Mouse (Mus musculus) thymus, postnatal 10 days (tissue): ENCODE measurements around the gene Rnft2.

Experiments used
- DNase-seq, 2 experiments: peaks; one replicate each; pipeline ENCODE4 v3.0.0; 2021; ENCODE audit warnings: low spot score in 2 of 2

Rnft2 gene

GRCm38 (mm10) chr5:118253551-118253950, 8.6 kb upstream of the Rnft2 start:
- DNase-seq, result no peak

- no peak for DNase-seq
Measured at GRCm38 (mm10) chr5:118250987-118251386, 6.1 kb upstream of the Rnft2 start.

GRCm38 (mm10) chr5:118247378-118247777, 2.5 kb upstream of the Rnft2 start:
- no peak for DNase-seq

DNA sequence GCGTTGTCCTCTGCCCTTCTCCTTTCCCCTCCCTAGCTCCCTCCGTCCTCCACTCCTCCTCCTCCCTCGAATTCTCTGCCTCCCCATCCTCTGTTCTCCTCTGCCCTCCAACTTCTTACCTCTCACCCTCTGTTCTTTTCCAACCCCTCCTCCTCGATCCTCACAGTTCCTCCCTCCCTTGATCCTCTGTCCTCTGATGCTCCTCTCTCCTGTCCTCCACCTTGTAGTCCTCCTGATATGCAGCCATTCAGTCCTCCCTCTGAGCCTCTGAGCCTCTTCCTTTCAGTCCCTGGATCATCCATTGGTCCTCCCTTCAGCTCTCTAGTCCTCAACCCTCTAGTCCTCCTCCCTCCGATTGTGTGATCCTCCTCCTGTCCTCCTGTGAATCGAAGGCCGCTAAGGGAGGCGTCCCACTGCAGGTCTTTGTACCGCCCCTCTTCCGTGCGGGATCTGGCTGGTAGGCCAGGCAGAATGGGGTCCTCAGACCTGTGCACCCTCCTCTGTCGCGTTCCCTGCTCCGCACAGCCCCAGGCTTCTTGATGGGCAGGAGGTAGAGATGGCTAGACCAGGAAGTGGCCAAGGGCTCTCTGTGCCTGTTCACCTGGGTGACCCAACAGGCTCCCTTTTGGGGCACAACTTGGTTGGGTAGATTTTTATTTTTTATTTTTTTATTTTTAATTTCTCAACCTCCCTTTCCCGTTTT, 841 bp upstream of the Rnft2 start:
- peak; percentile 10 to 19 for DNase-seq

GRCm38 (mm10) chr5:118239671-118240070, 5.2 kb downstream of the Rnft2 start:
- no peak for DNase-seq

DNA sequence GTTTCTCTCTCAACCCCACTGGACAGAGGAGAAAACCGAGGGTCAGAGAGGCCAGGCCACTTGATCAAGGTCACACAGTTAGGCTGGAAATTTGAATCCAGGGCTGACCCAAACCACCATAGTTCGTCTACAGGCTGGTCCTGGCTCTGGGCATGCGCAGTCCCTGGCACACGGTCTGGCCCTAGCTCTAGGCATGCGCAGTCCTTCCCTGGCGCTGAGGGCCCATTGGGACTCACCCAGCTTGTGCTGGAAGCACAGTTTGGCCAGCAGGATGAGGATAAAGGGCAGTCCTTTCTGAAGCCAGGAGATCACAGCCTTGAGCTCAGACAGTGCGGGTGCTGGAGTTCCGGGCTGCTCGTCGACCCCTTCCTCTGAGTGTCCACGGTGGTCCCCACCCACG, 8.0 kb downstream of the Rnft2 start:
- DNase-seq, result no peak

DNA sequence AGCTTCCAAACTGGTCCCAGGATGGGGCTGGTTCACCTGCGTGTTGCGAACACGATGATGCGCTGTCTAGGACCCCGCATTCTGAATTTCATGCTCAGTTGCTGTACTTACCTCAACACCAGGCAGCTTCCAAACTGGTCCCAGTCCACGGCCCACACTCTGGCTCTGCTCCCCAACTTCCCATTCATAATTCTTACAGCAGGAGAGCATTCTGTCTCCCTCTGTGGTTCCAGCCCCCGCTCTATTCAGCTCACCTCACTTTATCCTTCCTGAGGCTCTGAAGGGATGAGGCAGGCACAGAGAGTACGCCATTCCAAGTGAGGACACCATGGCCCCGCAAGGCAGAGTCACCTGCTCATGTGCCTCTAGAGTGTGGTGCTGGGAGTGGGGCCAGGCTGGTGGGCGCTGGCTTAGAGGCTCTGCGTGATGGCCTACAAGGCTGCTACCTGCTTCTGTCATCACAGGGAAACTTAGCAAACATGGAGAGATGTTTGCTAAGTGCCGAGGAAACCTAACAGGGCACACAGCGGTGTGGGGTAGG, 14.8 kb downstream of the Rnft2 start:
- no peak for DNase-seq

DNA sequence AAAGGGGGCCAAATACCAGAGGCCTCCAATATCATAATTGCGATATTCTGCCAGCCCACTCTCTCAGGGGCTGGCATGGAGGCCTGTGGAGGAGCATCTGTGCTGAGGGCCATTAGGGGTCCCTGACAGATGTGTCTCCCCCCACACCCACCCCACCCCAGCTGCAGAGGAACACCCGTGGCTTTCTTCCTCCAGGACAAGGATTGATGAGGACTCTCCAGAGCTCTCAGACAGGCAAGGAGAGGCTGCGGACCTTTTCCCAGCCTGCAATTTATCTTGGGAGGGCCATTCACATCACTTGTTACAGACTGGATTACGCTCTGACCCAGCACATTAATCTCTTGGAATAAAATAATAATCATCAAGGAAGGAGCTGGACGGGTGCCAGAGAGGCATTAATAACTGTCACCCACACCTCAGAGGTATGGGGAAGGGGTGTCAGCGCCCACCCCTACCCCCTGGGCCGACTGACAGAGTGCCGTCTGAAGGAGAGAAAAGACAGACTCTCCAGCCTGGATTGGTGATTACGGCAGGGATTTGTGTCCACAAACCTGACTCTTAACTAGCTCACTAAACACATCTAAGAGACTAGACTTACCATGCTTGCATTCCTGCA, 21.7 kb downstream of the Rnft2 start:
- no peak for DNase-seq

DNA sequence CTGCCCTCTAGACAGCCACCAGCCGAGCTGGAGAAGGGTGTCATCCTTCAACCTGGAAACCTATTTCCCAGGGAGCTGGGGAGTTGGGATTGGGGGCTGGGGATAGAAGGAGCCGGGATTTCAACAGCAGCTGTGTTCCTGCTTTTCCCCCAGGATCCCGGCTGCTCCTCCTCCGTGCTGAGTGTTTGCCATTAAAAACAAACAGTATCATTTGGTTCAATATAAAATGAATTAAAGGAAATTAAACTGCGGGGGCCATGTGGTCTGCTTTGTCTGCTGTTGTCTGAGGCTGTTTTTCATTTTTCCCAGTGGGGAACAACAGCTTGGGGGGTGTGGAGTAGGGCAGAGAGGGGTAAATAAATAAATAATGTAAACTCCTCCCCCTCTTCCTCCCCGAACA, 27.5 kb downstream of the Rnft2 start:
- DNase-seq, result no peak

DNA sequence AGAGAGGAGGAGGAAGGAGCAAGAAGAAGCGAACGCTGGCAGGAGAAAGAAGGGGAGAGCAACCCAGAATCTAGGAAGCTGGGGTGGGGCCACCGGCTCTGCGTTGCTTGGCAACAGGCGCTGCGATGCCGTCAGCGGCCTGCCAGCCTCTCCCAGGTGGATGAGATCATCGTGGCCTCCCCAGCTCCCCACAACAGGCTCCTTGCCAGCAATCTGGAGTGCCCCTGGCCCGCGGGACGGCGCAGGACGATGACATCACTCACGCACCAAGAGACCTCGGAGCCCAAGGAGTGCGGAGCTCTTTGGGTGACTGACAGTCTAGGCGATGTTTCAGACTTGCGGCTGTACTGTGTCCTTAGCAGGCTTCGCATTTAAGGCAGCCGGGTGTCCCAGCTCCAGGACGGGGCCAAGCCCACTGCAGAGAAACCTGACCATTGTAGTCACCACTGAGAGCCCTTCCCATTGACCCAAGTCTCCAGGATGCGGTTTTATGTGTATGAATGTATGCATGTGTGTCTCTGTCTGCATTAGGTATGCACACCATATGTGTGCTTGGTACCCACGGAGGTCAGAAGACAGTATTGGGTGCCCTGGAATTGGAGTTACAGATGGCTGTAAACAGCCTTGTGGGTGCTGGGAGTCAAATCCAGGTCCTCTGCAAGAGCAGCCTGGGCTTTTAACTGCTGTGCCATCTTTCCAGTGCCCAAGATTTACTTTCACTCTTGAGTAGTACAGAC, 30.3 kb downstream of the Rnft2 start:
- DNase-seq, result no peak

- DNase-seq, result no peak
Measured at GRCm38 (mm10) chr5:118214012-118214411, 30.9 kb downstream of the Rnft2 start.

GRCm38 (mm10) chr5:118205852-118206251, 39.1 kb downstream of the Rnft2 start:
- DNase-seq, result no peak

- no peak for DNase-seq
Measured at GRCm38 (mm10) chr5:118204675-118205440, 40.1 kb downstream of the Rnft2 start.

GRCm38 (mm10) chr5:118199670-118200069, 45.2 kb downstream of the Rnft2 start:
- DNase-seq, result no peak

GRCm38 (mm10) chr5:118197421-118197820, 47.5 kb downstream of the Rnft2 start:
- no peak for DNase-seq

DNA sequence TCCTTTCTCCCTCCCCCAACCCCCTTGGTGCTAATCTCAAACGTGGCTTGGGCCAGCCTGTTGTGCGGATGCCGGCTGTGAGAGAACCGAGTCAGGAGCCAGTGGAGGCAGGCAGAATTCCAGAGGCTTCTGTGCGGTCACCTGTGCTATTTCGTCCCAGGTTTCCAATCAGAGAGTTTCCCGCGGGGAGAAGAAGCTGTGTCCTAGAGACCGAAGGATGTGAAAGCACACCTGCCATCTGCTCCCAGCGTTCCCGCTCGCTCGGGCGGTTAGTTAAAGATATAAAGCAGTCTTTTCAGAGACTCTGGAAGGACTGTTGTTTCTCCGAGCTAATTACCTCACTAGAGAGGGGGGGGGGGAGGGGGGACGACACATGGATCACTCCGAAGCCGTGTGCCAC, 52.7 kb downstream of the Rnft2 start:
- DNase-seq, result no peak

DNA sequence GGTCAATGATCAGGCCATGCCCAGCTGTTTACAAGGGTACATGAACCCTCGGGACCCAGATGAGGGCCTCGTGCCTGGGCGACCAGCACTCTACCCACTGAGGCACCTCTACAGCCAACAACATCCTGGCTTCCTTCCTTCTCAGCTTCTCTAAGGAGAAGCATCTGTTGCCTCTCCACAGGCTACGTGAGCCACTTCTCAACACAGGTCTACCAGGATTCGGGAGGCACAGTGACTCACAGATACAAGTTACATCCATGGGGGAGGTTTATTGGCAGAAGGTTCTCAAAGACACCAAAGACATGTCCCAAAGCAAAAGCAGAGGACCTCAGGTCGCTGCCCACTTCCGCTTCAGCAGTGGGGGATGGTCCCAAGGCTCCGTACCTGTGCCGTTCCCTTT, 54.4 kb downstream of the Rnft2 start:
- DNase-seq, result no peak

- no peak for DNase-seq
Measured at GRCm38 (mm10) chr5:118188356-118188755, 56.6 kb downstream of the Rnft2 start.

DNA sequence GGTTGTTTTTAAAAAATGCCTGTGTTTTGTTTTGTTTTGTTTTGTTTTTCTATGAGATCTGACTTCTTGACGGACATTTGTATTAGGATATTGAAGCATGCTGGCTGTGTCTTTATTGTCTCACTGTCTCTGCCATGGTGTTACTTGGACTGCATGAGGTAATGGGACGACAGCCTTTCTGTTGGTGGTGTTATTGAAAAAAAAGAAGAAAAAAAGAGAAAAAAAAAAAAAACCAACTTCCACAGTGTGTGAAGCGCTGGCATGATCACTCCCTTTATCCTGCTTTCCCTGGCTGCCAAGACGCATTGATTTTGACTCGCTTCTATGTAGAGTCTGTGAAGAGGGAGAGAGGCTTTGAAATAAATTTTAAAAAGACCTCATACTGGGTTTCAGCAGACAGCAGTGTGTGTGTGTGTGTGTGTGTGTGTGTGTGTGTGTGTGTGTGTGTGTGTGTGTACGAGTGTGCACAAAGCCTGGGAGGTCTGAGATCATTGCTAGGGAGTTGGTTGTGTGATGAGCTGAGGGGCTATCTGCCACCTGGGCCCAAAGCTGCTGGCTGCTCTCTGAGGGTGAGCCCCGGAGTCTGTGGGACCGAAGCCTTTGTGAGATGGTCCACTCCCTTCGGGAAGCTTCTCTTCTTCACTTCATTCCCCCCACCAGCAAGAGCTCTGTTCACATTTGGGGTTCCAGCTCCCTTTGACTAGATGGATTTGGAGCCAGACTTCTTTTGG, 57.8 kb downstream of the Rnft2 start:
- no peak for DNase-seq

DNA sequence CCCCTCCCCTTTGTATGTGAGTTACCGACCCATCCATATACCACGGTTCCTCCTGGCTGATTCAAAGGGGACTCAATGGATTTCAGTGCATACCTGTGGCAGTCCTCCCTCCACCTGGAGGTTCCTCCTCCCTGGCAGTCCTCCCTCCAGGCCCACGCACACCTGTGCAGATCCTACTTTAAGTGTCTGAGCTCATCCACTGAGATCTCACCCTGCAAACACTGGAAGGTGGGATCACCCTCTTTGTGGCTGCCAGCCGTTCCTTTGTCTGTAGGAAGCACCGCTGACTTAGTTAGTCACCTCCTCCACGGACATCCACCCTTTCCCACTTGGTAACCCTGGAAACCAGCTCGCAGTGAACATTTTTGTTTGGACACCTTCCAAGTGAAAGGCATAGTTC, 67.3 kb downstream of the Rnft2 start:
- no peak for DNase-seq

- no peak for DNase-seq
Measured at GRCm38 (mm10) chr5:118175137-118175536, 69.8 kb downstream of the Rnft2 start.
